Mouse (Mus musculus) MN1 (cell line): ENCODE data around the gene Enkd1.
A peak's percentile ranks its signal among the peaks of the same experiment; 100 is the strongest.

Source experiments
- DNase-seq: peaks from one replicate; pipeline ENCODE4 v3.0.0-alpha.2; 2016; ENCODE audit warnings: low spot score

Enkd1 gene

DNA sequence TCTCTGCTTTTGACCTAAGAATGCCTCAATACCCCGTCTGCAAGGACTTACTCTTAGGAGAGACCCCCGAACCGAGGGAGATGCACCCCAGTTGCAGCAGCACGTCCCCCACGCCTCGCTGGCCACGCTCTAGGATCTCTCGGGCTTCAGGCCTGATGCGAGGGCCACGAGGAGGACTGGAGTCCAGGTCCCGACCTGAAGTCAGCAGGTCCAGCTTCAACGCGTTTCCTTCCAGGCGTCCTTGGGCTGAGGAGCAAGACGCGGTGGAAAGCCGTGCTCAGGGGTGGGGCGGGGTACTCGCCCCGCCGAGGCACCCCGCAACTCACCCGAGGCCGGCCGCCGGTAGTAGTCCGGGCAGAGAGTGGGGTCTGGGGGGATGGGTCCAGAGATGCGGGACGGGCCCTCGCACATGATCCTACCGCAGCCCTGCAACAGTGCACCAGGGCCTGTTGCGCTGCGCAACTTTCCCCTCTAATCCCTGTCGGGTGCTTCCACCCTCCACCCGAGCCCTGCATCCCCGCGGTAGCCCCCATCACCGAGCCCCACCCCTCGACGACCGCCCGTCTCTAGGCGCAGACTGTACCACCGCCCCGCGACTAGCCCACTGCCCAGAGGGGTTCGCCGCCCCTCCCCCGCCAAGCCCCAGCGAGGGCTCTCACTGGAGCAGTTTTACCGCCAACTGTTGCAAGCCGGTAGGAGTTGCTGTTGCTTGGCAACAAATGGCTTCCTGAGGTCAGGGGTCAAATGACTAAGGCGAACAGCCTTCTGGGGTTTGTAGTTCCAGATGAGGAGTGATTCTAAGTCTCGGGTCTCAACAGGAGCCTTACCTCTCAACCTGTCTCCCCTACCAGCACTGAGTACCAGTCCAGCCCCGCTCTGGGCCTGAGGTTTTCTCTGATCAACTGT lies at the start of gene Enkd1, which contains the start of gene 4933405L10Rik:
Gene Enkd1 (minus strand): TSS at position 713 of the 906 bp plus-strand sequence.
Gene 4933405L10Rik (plus strand): TSS at position 158 of the 906 bp plus-strand sequence.
- peak; percentile 92 for DNase-seq

DNA sequence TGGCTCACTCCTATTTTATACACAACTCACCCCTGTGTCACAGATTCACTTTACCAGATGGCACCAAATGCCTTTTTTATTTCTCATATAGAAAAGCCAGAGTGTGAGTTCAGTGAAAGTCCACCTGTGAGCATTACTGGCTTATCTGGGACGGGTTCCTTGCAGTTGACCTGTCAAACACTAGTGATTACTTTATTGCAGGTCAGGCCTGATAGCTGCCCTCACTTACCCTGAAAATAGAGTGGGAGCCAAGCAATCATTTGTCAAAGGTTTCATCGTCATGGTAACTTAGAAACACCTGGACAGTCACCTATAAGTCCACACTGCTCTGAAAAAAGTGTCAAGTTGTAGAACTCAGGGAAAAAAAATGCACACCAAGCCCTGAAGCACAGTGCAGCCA lies 46.7 kb upstream of the Enkd1 start:
- DNase-seq, result no peak

DNA sequence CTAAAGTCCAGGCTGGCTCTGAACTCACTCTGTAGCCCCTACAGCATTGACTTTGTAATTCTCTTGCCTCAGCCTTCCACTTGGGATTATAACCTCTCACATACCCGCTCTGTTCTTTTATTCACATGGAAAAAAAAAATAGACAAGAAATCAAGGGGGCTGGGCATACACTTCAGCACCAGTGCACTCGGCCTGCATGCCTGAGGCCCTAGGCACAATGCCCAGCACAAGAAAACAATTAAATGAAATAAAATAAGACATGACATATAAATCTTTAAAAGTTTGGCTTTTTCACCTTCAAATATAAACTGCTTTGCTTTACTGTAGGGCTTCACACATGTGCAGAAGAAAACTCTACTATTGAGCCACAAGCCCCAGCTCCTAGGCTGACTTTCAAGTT lies 45.9 kb upstream of the Enkd1 start:
- DNase-seq, result no peak

DNA sequence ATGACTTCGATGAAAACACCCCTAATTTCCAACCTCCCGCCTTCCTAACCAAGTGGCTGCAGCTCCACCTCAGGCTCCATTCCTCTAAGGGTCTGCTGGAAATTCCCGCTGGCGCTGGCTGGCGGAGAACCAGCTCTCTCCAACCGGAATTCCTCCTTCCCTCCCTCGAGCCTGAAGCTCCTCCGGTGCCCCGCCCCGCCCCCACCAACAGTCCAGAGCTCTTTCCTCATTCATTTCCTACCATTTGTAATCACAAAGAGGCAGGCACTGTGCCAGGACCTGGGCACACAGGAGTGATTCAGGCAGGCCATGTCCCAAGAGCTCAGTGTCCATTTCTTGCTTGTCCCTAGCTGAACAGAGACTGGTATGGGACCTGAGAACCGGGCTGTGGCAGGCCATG lies 42.6 kb upstream of the Enkd1 start:
- DNase-seq, result peak; percentile 90

DNA sequence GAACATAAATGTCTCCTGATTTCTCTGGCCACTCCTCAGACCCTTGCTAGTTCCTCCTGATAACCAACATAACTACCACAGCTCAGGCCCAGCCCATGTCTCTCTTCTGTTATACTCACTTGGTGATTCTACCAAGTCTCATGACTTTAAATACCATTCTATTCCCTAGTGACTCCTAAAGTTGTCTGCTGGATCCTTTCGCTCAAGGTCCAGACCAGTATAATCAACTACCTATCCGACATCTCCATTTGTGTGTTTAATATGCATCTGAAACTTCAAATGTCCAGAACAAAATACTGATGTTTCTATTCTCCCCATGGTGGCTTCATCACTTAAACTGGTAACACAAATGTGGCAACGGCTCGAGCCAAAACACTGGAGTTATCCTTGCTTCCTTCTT lies 35.3 kb upstream of the Enkd1 start:
- peak; percentile 26 for DNase-seq

DNA sequence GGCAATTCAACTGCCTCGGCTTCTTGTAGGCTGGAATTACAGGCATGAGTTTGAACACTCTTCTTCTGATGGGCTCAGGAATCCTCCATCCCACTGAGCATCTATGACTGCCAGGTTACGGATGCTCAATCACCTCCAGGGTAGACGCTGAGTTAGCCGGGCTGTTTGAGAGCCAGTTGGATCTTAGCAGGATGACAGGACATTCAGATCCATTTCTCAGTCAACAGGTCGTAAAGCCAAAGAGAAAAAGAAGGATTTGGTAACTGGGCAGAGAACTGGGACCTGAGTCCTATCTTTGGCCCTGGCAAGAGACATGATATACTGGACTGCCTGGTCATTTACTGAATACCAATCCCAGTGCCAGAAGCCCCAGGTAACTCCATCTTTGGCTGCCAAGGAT lies 31.2 kb upstream of the Enkd1 start:
- no peak for DNase-seq

DNA sequence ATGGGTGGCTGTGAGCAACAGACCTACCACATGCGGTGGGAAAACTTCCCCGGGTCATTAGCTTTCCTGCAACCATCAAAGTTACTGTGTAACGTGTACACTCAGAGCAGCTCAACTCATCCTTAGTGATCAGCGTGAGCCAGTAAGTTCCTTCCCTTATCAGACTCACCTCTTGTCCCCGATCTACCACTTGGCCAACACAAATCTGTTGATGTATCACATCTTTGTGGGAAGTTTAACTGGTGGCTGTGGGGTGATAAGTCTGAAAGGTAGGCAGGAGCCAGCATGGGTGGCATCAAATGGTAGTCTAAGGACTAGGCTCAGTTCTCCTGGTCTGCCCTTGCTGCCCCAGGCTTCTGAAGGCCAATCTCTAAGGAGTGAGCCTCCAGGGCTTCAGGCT lies 24.2 kb upstream of the Enkd1 start:
- DNase-seq, result no peak

DNA sequence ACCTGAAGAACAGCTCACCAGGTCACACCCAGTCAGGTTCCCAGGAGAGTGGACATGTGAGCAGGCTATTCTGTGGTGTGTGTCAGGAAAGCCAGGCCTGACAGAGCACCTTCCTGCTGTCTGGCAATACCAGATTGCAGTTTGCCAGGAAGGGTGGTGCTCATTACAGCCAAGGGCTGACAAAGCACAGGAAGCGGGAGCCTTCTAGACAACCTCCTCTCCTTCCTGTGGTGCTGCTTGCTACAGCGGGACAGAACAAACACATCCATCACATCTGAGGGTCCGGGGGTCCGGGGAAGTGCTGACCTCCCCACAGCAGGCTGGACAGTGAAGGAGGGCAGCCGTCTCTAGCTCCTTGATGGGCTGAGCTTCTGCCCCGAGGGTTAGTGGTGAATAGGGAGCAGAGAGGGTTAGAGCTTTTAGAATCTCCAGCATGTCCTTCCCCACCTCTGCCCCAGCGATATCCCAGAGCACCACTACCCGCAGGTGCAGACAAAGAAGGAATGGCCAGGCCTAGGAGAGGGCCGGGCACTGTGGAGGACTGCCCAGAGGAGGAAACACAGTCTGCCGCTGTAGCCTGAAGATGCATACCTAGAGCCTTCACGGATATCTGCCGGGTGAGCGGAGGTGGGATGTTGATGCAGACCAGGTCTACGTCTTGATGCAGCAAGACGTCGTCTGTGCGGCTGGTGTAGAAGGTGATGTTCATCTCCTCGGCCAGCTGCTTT lies 19.6 kb upstream of the Enkd1 start:
- DNase-seq, result peak; percentile 81

DNA sequence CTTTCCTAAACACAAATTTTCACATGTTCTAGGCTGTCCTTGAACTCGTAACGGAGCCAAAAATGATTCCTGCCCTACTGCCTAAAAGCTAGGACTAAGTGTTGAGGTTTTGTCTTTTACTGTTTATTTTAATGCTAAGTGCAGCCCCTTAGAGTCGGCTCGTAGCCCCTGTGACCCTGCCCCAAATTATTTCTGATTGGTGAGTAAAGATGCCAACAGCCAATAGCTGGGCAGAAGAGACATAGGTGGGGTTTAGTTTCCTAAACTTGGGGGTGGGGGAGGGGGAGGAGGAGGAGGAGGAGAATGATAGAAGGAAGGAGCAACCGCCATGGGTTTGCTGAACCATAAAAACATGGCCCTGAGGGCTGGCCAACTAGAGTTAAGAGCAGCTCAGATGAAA lies 17.7 kb upstream of the Enkd1 start:
- no peak for DNase-seq

DNA sequence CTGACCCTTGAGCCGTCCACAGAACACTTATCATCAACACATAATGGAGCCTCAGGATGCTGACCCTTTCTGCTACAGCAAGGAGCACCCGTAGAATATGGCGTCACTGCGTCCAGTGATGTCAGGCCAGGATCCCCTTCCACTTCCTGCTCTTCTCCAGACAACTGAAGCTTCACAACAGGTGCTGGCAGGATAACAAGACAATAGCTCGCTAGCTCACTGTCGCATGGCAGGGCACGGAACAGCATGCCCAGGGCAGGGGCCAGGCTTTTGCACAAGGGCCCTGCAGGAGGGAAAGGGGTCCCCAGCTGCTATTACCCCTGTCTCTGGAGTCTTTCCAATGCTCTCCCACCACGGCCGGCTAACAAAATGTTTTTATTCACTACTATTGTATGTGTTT lies 14.9 kb upstream of the Enkd1 start:
- no peak for DNase-seq

DNA sequence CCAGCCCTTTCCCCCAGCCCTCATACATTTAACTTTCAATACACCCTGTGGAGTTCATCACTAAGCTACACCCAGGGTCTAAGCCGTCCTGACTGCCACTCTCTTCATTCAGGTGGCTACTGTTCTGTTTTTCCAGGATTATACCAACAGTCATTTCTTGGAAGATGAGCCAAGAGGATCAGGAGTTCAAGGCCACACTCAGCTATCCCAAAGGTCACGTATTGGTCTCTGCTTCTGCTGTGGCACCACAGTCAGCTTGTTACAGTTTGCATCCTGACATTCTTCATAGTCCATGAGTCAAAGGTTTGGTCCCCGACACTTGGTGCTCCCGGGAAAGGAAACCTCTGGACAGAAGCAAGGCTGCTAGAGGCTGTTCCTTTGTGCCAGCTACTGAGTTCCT lies 11.6 kb upstream of the Enkd1 start:
- no peak for DNase-seq

DNA sequence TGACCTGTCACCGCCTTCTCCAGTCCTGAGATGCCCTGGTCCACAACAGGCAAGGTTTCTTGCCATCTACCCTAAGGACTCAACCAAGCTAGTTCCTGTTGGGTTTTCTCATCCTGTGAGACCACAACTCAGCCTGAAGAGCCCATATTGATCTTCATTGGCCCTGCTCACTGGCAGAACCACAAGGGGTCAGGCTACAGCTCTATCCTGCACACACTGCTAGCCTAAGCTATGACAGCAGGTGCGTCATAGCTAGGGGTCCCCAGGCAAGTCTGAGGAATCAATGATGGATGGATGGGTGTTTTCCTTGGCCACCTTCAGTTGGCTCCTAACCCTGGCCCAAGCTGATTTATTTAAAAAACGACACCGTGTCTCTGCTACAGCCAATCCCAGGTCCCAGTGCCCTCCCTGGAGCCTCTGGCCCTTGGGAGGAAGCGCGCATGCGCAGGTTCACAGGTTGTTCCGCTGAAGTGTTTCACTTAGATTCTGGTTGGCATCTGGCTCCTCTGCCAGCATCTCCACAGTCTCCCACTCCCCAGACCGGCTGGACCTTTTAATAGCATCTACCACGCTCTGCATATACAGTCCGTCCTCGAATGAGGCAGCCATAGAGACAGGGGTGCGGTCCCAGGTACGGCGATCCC lies 8.4 kb upstream of the Enkd1 start:
- no peak for DNase-seq

DNA sequence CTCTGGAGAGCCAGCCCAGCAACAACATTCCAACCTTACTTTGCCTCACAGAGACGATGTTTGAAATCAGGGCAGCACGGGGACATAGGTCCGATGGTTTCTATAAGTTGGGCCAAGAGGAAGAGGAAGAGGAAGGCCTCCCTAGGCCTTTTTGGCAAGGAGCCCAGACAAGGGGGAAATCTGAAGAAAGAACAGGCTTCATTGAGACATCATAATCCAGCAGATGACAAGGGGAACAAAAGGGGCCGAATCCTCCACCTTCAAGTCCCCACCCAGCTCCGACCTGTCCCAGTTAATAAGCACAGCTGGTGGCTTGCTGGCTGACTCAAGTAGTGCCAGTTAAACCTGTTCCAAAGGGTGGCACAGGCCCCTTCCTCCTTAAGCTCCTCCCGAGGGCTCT lies 7.0 kb upstream of the Enkd1 start:
- no peak for DNase-seq

DNA sequence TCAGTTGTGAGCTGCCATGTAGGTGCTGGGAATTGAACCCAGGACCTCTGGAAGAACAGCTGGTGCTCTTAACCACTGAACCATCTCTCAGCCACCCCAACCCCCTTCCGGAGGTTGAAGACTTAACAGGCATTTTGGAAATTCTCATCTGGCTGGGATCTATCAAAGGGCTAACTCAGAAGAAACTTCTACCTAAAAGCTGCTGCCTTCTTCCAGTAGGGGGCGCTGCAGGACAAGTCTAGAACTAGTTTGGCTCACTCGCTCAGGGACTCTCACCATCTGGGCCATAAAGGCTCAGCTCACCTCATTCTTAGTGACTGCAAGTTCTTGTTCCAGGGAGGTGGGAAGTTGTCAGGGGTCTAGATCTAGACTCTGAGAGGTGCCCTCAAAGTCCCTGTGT lies 6.1 kb upstream of the Enkd1 start:
- peak; percentile 95 for DNase-seq

DNA sequence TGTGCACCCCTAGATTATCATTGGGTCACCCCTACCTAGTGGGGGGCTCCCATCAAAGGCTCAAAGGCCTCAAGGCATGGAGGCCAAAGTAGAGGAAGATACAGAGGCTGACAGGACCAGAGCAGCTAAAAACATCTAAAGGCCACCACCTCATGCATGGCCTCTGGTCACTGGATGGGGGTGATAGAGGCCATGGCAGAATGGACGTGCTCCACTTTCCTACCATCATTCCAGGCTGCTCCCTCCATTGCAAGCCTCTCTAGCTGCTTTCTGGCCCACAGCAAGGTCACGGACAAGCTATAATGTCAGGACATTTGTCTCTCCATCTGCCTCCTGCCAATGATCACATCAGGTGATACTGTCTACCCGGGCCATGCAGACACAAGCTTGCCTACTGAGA lies 4.3 kb upstream of the Enkd1 start:
- DNase-seq, result no peak

DNA sequence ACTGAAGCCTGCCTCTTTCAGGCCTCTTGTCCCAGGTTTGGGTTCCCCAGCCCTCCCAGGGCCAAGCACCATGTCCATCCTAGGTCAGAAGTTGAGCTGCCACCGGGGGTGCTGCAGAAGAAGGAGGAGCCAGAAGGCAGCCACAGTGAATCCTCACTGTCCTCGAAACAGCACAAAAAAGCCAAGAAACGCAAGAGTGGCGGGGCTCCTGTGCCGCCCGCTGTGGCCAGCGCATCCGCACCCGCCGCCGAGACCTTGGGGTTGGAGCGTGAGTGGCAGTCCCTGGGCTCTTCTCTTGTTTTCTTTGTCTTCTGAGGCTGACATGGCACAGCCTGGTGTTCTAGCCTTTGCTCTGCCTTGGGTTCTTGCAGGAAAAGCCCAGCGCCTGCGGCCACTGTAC lies 1.3 kb upstream of the Enkd1 start:
- DNase-seq, result no peak

DNA sequence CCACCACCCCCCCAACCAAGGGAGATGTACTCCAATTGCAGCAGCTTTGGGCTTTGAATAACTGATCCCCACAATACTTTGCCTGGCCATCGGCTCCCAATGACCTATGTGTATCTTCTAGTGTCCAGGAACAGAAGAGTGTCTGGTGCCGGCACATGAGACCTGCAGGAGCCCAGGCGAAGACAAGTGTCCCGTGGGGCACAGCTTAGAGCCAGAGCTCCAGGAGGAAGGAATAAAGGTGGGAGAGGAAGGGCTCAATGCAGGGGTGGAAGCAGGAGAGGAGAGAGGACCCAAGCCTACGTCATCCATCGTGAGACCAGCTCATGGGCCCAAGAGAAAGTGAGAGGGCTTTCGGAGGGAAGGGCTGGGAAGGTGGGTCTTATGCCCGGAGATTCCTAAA lies 665 bp upstream of the Enkd1 start:
- DNase-seq, result no peak

DNA sequence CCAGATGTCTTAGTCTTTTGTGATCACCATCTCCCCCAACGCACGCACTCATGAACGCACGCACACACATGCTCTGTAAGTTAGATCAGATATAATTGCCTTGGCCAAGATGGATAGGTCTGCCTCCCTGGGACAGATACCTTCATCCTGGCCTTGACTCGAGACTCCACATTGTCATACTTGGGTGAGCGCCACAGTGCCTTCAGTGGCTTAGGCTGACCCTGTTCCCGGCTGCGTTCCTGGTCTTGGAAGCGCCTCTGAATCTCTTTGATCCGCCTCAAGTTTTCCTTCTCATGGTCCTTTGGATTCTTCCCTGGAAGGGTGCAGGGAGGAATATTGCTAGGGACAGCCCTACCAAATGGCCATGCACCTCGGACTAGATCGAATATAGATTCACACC lies 1.6 kb downstream of the Enkd1 start:
- DNase-seq, result no peak

DNA sequence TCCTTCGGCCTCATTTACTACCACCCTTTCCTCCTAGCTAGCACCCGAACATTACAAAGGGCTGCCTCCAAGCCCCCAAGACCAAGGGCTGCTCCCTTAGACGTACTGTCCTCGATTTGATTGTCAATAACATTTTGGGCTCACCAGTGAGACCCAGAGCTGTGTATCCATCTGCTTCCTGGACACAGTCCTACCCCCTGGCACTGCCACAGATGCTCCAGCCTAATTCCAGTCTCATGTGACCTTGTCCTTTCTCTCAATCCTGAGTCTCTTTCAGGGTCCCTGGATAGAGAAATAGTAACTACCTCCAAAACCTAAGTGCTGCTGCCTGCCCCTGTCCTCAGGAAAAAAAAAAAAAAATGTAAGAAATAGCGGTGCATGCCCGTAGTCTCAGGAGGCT lies 3.1 kb downstream of the Enkd1 start:
- no peak for DNase-seq

DNA sequence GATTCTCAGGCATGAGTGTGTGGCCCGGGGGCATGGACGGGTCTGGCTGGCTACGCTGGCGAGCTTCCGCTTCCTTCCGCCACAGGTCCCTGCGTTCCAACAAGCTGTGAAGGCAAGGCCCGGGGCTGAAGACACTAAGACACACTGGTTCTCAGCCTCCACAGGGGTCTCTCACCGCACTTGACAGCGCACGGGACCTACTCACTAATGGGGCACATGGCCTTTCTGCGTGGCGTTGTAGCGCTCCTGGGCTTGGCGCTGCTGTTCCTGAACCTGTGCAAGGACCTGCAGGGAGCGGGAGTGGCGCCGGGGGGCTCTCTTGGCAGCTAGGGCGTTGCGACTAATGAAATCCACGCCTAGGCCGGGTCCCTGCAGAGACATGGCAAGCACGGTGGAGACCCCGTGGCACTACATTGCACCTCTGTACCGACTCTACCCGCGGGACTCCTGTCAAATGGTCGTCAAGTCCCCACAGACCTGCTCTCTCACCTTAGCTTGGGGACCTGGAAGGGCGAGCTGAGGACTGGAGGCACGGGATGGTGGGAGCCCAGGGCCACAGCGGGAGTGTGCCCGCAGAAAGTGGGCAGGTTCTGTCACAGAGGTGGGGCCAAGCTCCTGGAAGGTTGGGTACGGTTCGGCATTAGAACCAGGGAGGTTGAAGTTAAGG lies 3.7 kb downstream of the Enkd1 start:
- DNase-seq, result no peak

DNA sequence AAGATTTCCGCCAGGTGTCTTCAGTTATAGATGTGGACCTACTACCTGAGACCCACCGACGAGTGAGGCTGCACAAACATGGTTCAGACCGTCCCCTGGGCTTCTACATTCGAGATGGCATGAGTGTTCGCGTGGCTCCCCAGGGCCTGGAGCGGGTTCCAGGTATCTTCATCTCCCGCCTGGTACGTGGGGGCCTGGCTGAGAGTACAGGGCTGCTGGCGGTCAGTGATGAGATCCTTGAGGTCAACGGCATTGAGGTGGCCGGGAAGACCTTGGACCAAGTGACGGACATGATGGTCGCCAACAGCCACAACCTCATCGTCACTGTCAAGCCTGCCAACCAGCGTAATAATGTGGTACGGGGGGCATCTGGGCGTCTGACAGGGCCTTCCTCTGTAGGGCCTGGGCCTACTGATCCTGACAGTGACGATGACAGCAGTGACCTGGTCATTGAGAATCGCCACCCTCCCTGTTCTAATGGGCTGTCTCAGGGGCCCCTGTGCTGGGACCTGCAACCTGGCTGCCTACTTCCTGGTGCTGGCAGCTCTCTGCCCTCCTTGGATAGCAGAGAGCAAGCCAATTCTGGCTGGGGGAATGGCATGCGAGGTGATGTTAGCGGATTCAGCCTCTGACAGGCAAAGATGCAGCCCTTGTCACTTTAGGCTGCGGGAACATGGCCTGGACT lies 5.1 kb downstream of the Enkd1 start:
- DNase-seq, result no peak

DNA sequence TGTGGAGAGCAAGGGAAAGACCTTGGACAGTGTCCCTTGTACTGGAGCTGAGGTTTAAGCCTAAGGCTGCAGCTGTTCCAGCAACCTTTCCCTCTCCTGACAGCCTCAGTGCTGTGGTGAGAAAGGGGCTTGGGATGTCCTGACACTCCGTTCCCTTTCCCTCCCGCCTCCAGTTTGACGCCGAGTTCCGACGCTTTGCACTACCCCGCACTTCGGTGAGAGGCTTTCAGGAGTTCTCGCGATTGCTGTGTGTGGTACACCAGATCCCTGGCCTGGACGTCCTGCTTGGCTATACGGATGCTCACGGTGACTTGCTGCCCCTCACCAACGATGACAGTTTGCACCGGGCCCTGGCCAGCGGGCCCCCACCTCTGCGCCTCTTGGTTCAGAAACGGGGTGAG lies 6.0 kb downstream of the Enkd1 start:
- DNase-seq, result no peak
